Mouse (Mus musculus) liver, embryonic 12.5 days (tissue): ENCODE measurements around the gene Atg2b. TPM values are rescaled to one million over a fixed set of nuclear protein-coding genes. Genes with fewer than 3 reads are reported as not detected.

Source experiments
- ATAC-seq: fragments of 200-750 bp; cut with Nextera tagmentation; 2 replicates; pipeline ENCODE4 v1.8.0; 2017; ENCODE audit warnings: moderate number of reproducible peaks, mild to moderate bottlenecking, moderate library complexity
- H3K27ac ChIP-seq: fragments of 300-500 bp; sonication (generic); 2 replicates; pipeline ENCODE4 v1.5.1; 2016; ENCODE audit warnings: mild to moderate bottlenecking
- H3K27me3 ChIP-seq: fragments of 300-500 bp; sonication (generic); replicated peaks from 2 replicates; pipeline ENCODE4 v1.6.1; 2016; ENCODE audit warnings: mild to moderate bottlenecking, moderate library complexity
- H3K36me3 ChIP-seq: fragments of 300-500 bp; sonication (generic); 2 replicates; pipeline ENCODE4 v1.6.1; 2016; ENCODE audit warnings: mild to moderate bottlenecking, moderate library complexity
- H3K4me1 ChIP-seq: fragments of 300-500 bp; sonication (generic); 2 replicates; pipeline ENCODE4 v1.6.1; 2016
- H3K4me2 ChIP-seq: fragments of 300-500 bp; sonication (generic); 2 replicates; pipeline ENCODE4 v1.6.1; 2016; ENCODE audit warnings: mild to moderate bottlenecking, moderate library complexity
- H3K4me3 ChIP-seq: fragments of 300-500 bp; sonication (generic); 2 replicates; pipeline ENCODE4 v1.5.1; 2016; ENCODE audit warnings: mild to moderate bottlenecking, moderate library complexity
- H3K9ac ChIP-seq: fragments of 300-500 bp; sonication (generic); 2 replicates; pipeline ENCODE4 v1.6.1; 2016; ENCODE audit warnings: mild to moderate bottlenecking, moderate library complexity
- H3K9me3 ChIP-seq: fragments of 300-500 bp; sonication (generic); replicated peaks from 2 replicates; pipeline ENCODE4 v1.6.1; 2016; ENCODE audit warnings: mild to moderate bottlenecking, moderate library complexity
- WGBS: fragments of 180-500 bp; shearing (Covaris S2); methylation state at CpG from one replicate; pipeline ENCODE4 v1.1.7; 2016; ENCODE audit not compliant: insufficient replicate concordance; 5-methylcytosine and 5-hydroxymethylcytosine counted together
- polyA plus RNA-seq: library from polyadenylated mRNA; unstranded; fragments of >200 nt; fragmentation: Nextera tagmentation; extraction: Ambion mirVana; gene quantifications from 2 replicates; pipeline ENCODE4 v1.2.1, GENCODE M21; 2016

Atg2b gene
- polyA plus RNA-seq, 1 experiment from 2014 or later = 14.4 TPM

DNA sequence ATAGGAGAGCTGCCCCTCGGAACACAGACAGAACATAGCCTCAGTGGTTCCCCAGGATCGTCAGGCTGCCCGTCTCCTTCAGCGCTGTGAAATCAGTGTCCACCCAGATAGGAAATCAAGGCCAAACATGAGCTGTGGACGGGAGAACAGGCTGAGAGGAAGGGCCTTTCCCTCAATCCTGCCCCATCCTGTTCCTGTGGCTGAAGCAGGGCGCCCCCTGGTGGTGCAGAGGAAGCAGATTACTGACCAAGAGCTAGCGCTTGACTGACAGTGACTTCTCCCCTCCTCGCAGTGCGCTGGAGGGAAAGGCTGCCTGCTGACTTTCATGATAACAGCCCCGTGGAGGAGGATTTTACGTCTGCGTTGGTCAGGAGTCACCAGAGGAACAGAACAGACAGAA is 100.2 kb downstream of the Atg2b start:
- 12% methylated on average over 12 of the region's 12 CpGs for WGBS
- Histone ChIP-seq H3K4me3 (no peak overlapping the region), H3K36me3 (no peaks in the 10 kb centered on the region), H3K9me3 (no peaks in the 10 kb centered on the region), H3K9ac (no peak overlapping the region), H3K4me2 (no peak overlapping the region), H3K27me3 (peaks cover 23% of the 10 kb centered on the region), H3K27ac (no peak overlapping the region), H3K4me1 (peaks cover 18% of the 10 kb centered on the region)
- ATAC-seq = peak; percentile 46

- H3K4me2 ChIP-seq = peak overlapping the region; percentile 30
- H3K4me1 ChIP-seq = peaks cover 18% of the 10 kb centered on the region
- no peak overlapping the region for H3K4me3 ChIP-seq
- peaks cover 29% of the 10 kb centered on the region for H3K27me3 ChIP-seq
- H3K27ac ChIP-seq = no peak overlapping the region
- no peaks in the 10 kb centered on the region for H3K36me3 ChIP-seq
- ATAC-seq = peak; percentile 88
- H3K9ac ChIP-seq = no peak overlapping the region
- 14% methylated on average over 2 of the region's 2 CpGs for WGBS
- no peaks in the 10 kb centered on the region for H3K9me3 ChIP-seq
Measured at GRCm38 (mm10) chr12:105583484-105583883, 101.5 kb downstream of the Atg2b start.

GRCm38 (mm10) chr12:105582486-105582885 is 102.5 kb downstream of the Atg2b start:
- 60% methylated on average over 9 of the region's 9 CpGs for WGBS
- H3K9ac ChIP-seq = no peak overlapping the region
- no peak overlapping the region for H3K27ac ChIP-seq
- peaks cover 18% of the 10 kb centered on the region for H3K4me1 ChIP-seq
- no peak overlapping the region for H3K4me3 ChIP-seq
- no peak overlapping the region for H3K4me2 ChIP-seq
- peaks cover 29% of the 10 kb centered on the region for H3K27me3 ChIP-seq
- H3K9me3 ChIP-seq = no peaks in the 10 kb centered on the region
- no peaks in the 10 kb centered on the region for H3K36me3 ChIP-seq
- no peak for ATAC-seq

- no peaks in the 10 kb centered on the region for H3K36me3 ChIP-seq
- H3K27me3 ChIP-seq = peaks cover 17% of the 10 kb centered on the region; the same call in 1 of the 2 replicates
- no peak overlapping the region for H3K4me3 ChIP-seq
- no peak for ATAC-seq
- H3K9ac ChIP-seq = no peak overlapping the region
- H3K4me1 ChIP-seq = peaks cover 18% of the 10 kb centered on the region
- 63% methylated on average over 17 of the region's 17 CpGs for WGBS
- no peaks in the 10 kb centered on the region for H3K9me3 ChIP-seq
- H3K4me2 ChIP-seq = no peak overlapping the region
- H3K27ac ChIP-seq = no peak overlapping the region
Measured at GRCm38 (mm10) chr12:105580490-105580889, 104.5 kb downstream of the Atg2b start.

GRCm38 (mm10) chr12:105574356-105574755 is 110.7 kb downstream of the Atg2b start:
- Histone ChIP-seq H3K4me2 (no peak overlapping the region), H3K9ac (no peak overlapping the region), H3K27me3 (peaks cover under 1% of the 10 kb centered on the region; the same call in 1 of the 2 replicates), H3K4me3 (no peak overlapping the region), H3K4me1 (no peaks in the 10 kb centered on the region), H3K36me3 (no peaks in the 10 kb centered on the region), H3K27ac (no peak overlapping the region), H3K9me3 (no peaks in the 10 kb centered on the region)
- WGBS = 69% methylated on average over 4 of the region's 4 CpGs
- ATAC-seq = no peak

GRCm38 (mm10) chr12:105572622-105573021 is 112.4 kb downstream of the Atg2b start:
- WGBS = 64% methylated on average over 2 of the region's 2 CpGs
- Histone ChIP-seq H3K4me1 (no peaks in the 10 kb centered on the region), H3K9ac (no peak overlapping the region), H3K4me3 (no peak overlapping the region), H3K36me3 (no peaks in the 10 kb centered on the region), H3K4me2 (no peak overlapping the region), H3K9me3 (no peaks in the 10 kb centered on the region), H3K27me3 (no peaks in the 10 kb centered on the region), H3K27ac (no peak overlapping the region)
- no peak for ATAC-seq

DNA sequence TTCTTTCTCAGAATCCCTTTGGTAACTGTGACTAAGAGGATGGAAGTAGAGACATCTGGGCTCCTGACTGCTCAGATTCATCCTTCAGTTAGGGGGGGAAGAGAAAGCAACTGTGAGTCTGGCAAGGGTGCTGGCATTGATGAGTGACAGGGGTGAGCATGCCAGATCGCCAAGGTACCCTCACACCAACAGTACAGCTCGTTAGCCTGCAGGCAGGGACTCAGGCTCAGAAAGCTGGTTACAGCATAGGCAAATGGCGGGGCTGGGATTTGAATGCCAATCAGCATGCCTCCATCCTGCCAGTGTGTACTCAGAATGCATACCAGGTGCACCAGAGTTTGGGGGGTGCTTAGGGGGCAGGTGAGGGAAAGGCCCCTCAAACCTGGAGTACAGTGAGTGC is 113.1 kb downstream of the Atg2b start:
- no peak for ATAC-seq
- H3K27me3 ChIP-seq = no peaks in the 10 kb centered on the region
- no peak overlapping the region for H3K27ac ChIP-seq

More for the DNA sequence above, 113.1 kb downstream of the Atg2b start:
- Histone ChIP-seq H3K4me1 (no peaks in the 10 kb centered on the region), H3K36me3 (no peaks in the 10 kb centered on the region), H3K9me3 (no peaks in the 10 kb centered on the region), H3K9ac (no peak overlapping the region), H3K4me3 (no peak overlapping the region), H3K4me2 (no peak overlapping the region)
- 52% methylated on average over 3 of the region's 3 CpGs for WGBS

Other genes starting within 250 kb of the Atg2b start
- 0.13 and 0.19 TPM in 2 replicates for gene D430019H16Rik, start 231.4 kb downstream of the Atg2b start, polyA plus RNA-seq
- not detected in 2 replicates for gene Bdkrb2, start 122.0 kb downstream of the Atg2b start, polyA plus RNA-seq
- not detected in 2 replicates for gene Bdkrb1, start 82.1 kb downstream of the Atg2b start, polyA plus RNA-seq
- gene Gskip, start 382 bp downstream of the Atg2b start, polyA plus RNA-seq = 15.4 and 16.5 TPM in 2 replicates
- gene Ak7, start 20.8 kb upstream of the Atg2b start, polyA plus RNA-seq = 0.05 and 0.06 TPM in 2 replicates
- 176 and 181 TPM in 2 replicates for gene Papola, start 99.5 kb upstream of the Atg2b start, polyA plus RNA-seq